Mouse (Mus musculus) liver, embryonic 15.5 days (tissue): ENCODE data around the gene Atg16l2. TPM values are rescaled to one million over a fixed set of nuclear protein-coding genes. Genes with fewer than 3 reads are reported as not detected.

Experiments
- ATAC-seq: fragments of 200-750 bp; cut with Nextera tagmentation; 2 replicates; pipeline ENCODE4 v1.8.0; 2017; ENCODE audit warnings: moderate number of reproducible peaks, mild to moderate bottlenecking, moderate library complexity; ENCODE audit not compliant: insufficient read depth
- H3K27ac ChIP-seq: fragments of 300-500 bp; sonication (generic); replicated peaks from 2 replicates; pipeline ENCODE4 v1.5.1; 2015; ENCODE audit warnings: mild to moderate bottlenecking, inconsistent platforms
- H3K27me3 ChIP-seq: fragments of 300-500 bp; sonication (generic); 2 replicates; pipeline ENCODE4 v1.6.1; 2015; ENCODE audit warnings: mild to moderate bottlenecking, inconsistent platforms
- H3K36me3 ChIP-seq: fragments of 300-500 bp; sonication (generic); replicated peaks from 2 replicates; pipeline ENCODE4 v1.6.1; 2015; ENCODE audit warnings: moderate library complexity, mild to moderate bottlenecking, inconsistent platforms
- H3K4me1 ChIP-seq: fragments of 300-500 bp; sonication (generic); replicated peaks from 2 replicates; pipeline ENCODE4 v1.6.1; 2015; ENCODE audit warnings: inconsistent platforms
- H3K4me2 ChIP-seq: fragments of 300-500 bp; sonication (generic); 2 replicates; pipeline ENCODE4 v1.6.1; 2015; ENCODE audit warnings: moderate library complexity, mild to moderate bottlenecking, inconsistent platforms
- H3K4me3 ChIP-seq: fragments of 300-500 bp; sonication (generic); replicated peaks from 2 replicates; pipeline ENCODE4 v1.5.1; 2015; ENCODE audit warnings: mild to moderate bottlenecking, inconsistent platforms
- H3K9ac ChIP-seq: fragments of 300-500 bp; sonication (generic); 2 replicates; pipeline ENCODE4 v1.6.1; 2015; ENCODE audit warnings: moderate library complexity, mild to moderate bottlenecking, inconsistent platforms
- H3K9me3 ChIP-seq: fragments of 300-500 bp; sonication (generic); replicated peaks from 2 replicates; pipeline ENCODE4 v1.6.1; 2016; ENCODE audit warnings: inconsistent platforms
- WGBS: fragments of 180-500 bp; shearing (Covaris S2); methylation state at CpG from one replicate; pipeline ENCODE4 v1.1.7; 2015; ENCODE audit warnings: mixed read lengths; ENCODE audit not compliant: insufficient replicate concordance; 5-methylcytosine and 5-hydroxymethylcytosine counted together
- polyA plus RNA-seq: library from polyadenylated mRNA; unstranded; fragments of >200 nt; fragmentation: Nextera tagmentation; extraction: Ambion mirVana; gene quantifications from 2 replicates; pipeline ENCODE4 v1.2.1, GENCODE M21; 2015

The Atg16l2 gene
- polyA plus RNA-seq, 1 experiment from 2014 or later, result 5.2 TPM

GRCm38 (mm10) chr7:101321218-101321827 lies 19.3 kb upstream of the Atg16l2 start:
- H3K4me1 ChIP-seq, result peaks cover 97% of the 10 kb centered on the region
- WGBS, result 1% methylated on average over 37 of the region's 61 CpGs

GRCm38 (mm10) chr7:101320399-101321217 lies 18.6 kb upstream of the Atg16l2 start:
- Histone ChIP-seq H3K4me3 (peak overlapping the region; percentile 76), H3K36me3 (peaks cover 6% of the 10 kb centered on the region; the same call in 1 of the 2 replicates), H3K27ac (peak overlapping the region; percentile 82), H3K27me3 (no peaks in the 10 kb centered on the region), H3K9ac (peak overlapping the region; percentile 79), H3K4me2 (peak overlapping the region; percentile 95), H3K4me1 (peaks cover 100% of the 10 kb centered on the region), H3K9me3 (no peaks in the 10 kb centered on the region)
- 6% methylated on average over 35 of the region's 37 CpGs for WGBS
- ATAC-seq, result peak; percentile 43

More at GRCm38 (mm10) chr7:101321218-101321827, 19.3 kb upstream of the Atg16l2 start:
- Histone ChIP-seq H3K4me2 (peak overlapping the region; percentile 95), H3K9me3 (no peaks in the 10 kb centered on the region), H3K36me3 (peaks cover 8% of the 10 kb centered on the region; the same call in 1 of the 2 replicates), H3K4me3 (peak overlapping the region; percentile 76), H3K27ac (peak overlapping the region; percentile 82), H3K9ac (peak overlapping the region; percentile 79), H3K27me3 (no peaks in the 10 kb centered on the region)
- peak; percentile 5; the same call in 1 of the 2 replicates for ATAC-seq

GRCm38 (mm10) chr7:101319796-101320195 lies 17.7 kb upstream of the Atg16l2 start:
- no peak overlapping the region for H3K9ac ChIP-seq
- no peak overlapping the region for H3K4me3 ChIP-seq
- peak overlapping the region; percentile 95; the same call in 1 of the 2 replicates for H3K4me2 ChIP-seq
- peak overlapping the region; percentile 82 for H3K27ac ChIP-seq
- no peaks in the 10 kb centered on the region for H3K9me3 ChIP-seq
- WGBS, result 59% methylated on average over 1 of the region's 1 CpGs
- H3K4me1 ChIP-seq, result peaks cover 100% of the 10 kb centered on the region
- H3K36me3 ChIP-seq, result no peaks in the 10 kb centered on the region
- H3K27me3 ChIP-seq, result no peaks in the 10 kb centered on the region
- no peak for ATAC-seq

GRCm38 (mm10) chr7:101318848-101319247 lies 16.8 kb upstream of the Atg16l2 start:
- H3K4me1 ChIP-seq, result peaks cover 99% of the 10 kb centered on the region
- peak overlapping the region; percentile 28 for H3K9ac ChIP-seq
- peak; percentile 18 for ATAC-seq
- peak overlapping the region; percentile 29 for H3K4me2 ChIP-seq
- no peaks in the 10 kb centered on the region for H3K36me3 ChIP-seq
- no peaks in the 10 kb centered on the region for H3K9me3 ChIP-seq
- WGBS, result 17% methylated on average over 4 of the region's 4 CpGs
- no peaks in the 10 kb centered on the region for H3K27me3 ChIP-seq
- H3K4me3 ChIP-seq, result no peak overlapping the region
- peak overlapping the region; percentile 82 for H3K27ac ChIP-seq

GRCm38 (mm10) chr7:101317014-101317413 lies 15.0 kb upstream of the Atg16l2 start, which contains the start of gene Stard10:
Gene Stard10, plus strand, starts transcription at chr7:101317086.
- no peaks in the 10 kb centered on the region for H3K27me3 ChIP-seq
- H3K9me3 ChIP-seq, result no peaks in the 10 kb centered on the region
- H3K27ac ChIP-seq, result peak within 1 kb of the TSS; percentile 82
- peak within 1 kb of the TSS; percentile 36 for H3K4me2 ChIP-seq
- H3K9ac ChIP-seq, result peak within 1 kb of the TSS; percentile 30; the same call in 1 of the 2 replicates
- peaks cover 98% of the 10 kb centered on the region for H3K4me1 ChIP-seq
- no peak within 1 kb of the TSS for H3K4me3 ChIP-seq
- ATAC-seq, result no peak
- H3K36me3 ChIP-seq, result no peaks in the 10 kb centered on the region
- 45% methylated on average over 3 of the region's 3 CpGs for WGBS

GRCm38 (mm10) chr7:101316591-101317001 lies 14.5 kb upstream of the Atg16l2 start:
- H3K36me3 ChIP-seq, result no peaks in the 10 kb centered on the region
- no peak overlapping the region for H3K9ac ChIP-seq
- H3K27me3 ChIP-seq, result no peaks in the 10 kb centered on the region
- 9% methylated on average over 6 of the region's 6 CpGs for WGBS
- peaks cover 98% of the 10 kb centered on the region for H3K4me1 ChIP-seq
- no peaks in the 10 kb centered on the region for H3K9me3 ChIP-seq
- H3K4me2 ChIP-seq, result peak overlapping the region; percentile 36
- peak overlapping the region; percentile 80 for H3K27ac ChIP-seq
- H3K4me3 ChIP-seq, result no peak overlapping the region
- ATAC-seq, result peak; percentile 42

- no peaks in the 10 kb centered on the region for H3K9me3 ChIP-seq
- peak overlapping the region; percentile 36 for H3K4me2 ChIP-seq
- peak overlapping the region; percentile 80 for H3K27ac ChIP-seq
- H3K4me3 ChIP-seq, result no peak overlapping the region
- H3K36me3 ChIP-seq, result no peaks in the 10 kb centered on the region
- H3K4me1 ChIP-seq, result peaks cover 95% of the 10 kb centered on the region
- peak overlapping the region; percentile 13; the same call in 1 of the 2 replicates for H3K9ac ChIP-seq
- no peaks in the 10 kb centered on the region for H3K27me3 ChIP-seq
- peak; percentile 62 for ATAC-seq
These were observed 13.6 kb upstream of the Atg16l2 start for GRCm38 (mm10) chr7:101315699-101316098.

- peaks cover 90% of the 10 kb centered on the region for H3K4me1 ChIP-seq
- WGBS, result 68% methylated on average over 5 of the region's 5 CpGs
These were observed 12.3 kb upstream of the Atg16l2 start for GRCm38 (mm10) chr7:101314396-101314795.

GRCm38 (mm10) chr7:101313033-101313432 lies 11.0 kb upstream of the Atg16l2 start:
- Histone ChIP-seq H3K4me3 (no peak overlapping the region), H3K9me3 (no peaks in the 10 kb centered on the region), H3K27me3 (no peaks in the 10 kb centered on the region), H3K4me1 (peaks cover 76% of the 10 kb centered on the region), H3K27ac (no peak overlapping the region), H3K36me3 (no peaks in the 10 kb centered on the region), H3K4me2 (no peak overlapping the region), H3K9ac (no peak overlapping the region)
- WGBS, result 67% methylated on average over 3 of the region's 3 CpGs
- ATAC-seq, result no peak

More at GRCm38 (mm10) chr7:101314396-101314795, 12.3 kb upstream of the Atg16l2 start:
- Histone ChIP-seq H3K27ac (peak overlapping the region; percentile 33; the same call in 1 of the 2 replicates), H3K4me2 (no peak overlapping the region), H3K9me3 (no peaks in the 10 kb centered on the region), H3K36me3 (no peaks in the 10 kb centered on the region), H3K27me3 (no peaks in the 10 kb centered on the region), H3K9ac (no peak overlapping the region), H3K4me3 (no peak overlapping the region)
- no peak for ATAC-seq

GRCm38 (mm10) chr7:101311061-101311460 lies 9.0 kb upstream of the Atg16l2 start:
- H3K27me3 ChIP-seq, result no peaks in the 10 kb centered on the region
- H3K9ac ChIP-seq, result peak overlapping the region; percentile 82; the same call in 1 of the 2 replicates
- peaks cover 57% of the 10 kb centered on the region for H3K4me1 ChIP-seq
- H3K36me3 ChIP-seq, result no peaks in the 10 kb centered on the region
- ATAC-seq, result no peak
- peak overlapping the region; percentile 96 for H3K27ac ChIP-seq
- no peaks in the 10 kb centered on the region for H3K9me3 ChIP-seq
- 14% methylated on average over 2 of the region's 2 CpGs for WGBS
- H3K4me2 ChIP-seq, result peak overlapping the region; percentile 88
- H3K4me3 ChIP-seq, result peak overlapping the region; percentile 73
